ENCODE assay signal across 12 mouse cellular contexts in the genomic region with DNA sequence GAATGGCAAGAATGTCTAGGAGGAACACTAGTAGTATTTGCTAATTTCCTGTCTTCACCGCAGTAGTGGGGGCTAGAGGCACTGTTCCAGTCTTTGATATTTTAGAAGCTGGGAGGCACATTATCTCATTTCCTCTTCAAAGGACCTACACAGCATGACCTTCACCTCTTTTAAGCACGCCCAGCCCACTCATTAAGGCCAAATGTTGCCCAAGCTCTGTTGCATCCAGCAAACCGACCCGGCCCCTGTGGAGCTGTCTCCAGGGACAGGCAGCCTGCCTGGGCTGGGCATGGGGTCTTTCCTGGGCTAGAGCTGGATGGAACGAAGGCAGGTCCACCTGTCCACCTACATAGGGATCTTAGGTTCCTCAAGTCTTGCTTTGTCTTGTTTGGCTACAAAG. TPM values are rescaled to one million over a fixed set of nuclear protein-coding genes. Genes with fewer than 3 reads are reported as not detected.
DNase-seq lines count a peak whose midpoint lies in the region; ATAC-seq and TF ChIP-seq lines count a peak whose summit lies in the region.
"Had no signal": no experiment of that assay in that cellular context is flagged by ENCODE, and none has a peak within 500 bp of the region (broad histone marks: within the 10 kb centered on the region; RNA-seq: fewer than 3 reads in every experiment).

No protein-coding gene starts in this region.

- TF ChIP-seq CTCF in heart, postnatal 0 days (IDR thresholded peaks at IDR 0.05; ENCODE audit: low read depth), result no peak
- TF ChIP-seq CTCF in liver, postnatal 0 days (IDR thresholded peaks at IDR 0.05; ENCODE audit: low read depth), result no peak

- WGBS in heart, postnatal 0 days, result 17% methylated on average over 5 of the region's 5 CpGs
- WGBS in liver, postnatal 0 days (ENCODE audit: insufficient replicate concordance), result 6% methylated on average over 5 of the region's 5 CpGs

- H3K9ac ChIP-seq in heart, postnatal 0 days (replicated peaks; ENCODE audit: low read depth, low read length), result no peak overlapping the region
- no peak overlapping the region for H3K9ac ChIP-seq in liver, postnatal 0 days (replicated peaks)
- H3K9ac ChIP-seq: heart, embryonic 12.5 days had no signal

- H3K9me3 ChIP-seq in heart, postnatal 0 days (replicated peaks; ENCODE audit: control insufficient read depth, low read length), result no peaks in the 10 kb centered on the region
- H3K9me3 ChIP-seq in liver, postnatal 0 days (ENCODE audit: low read length), result no peaks in the 10 kb centered on the region
- H3K9me3 ChIP-seq: G1E; heart, embryonic 12.5 days had no signal

- H3K27ac ChIP-seq in heart, postnatal 0 days (ENCODE audit: low read depth), result peak overlapping the region; percentile 39; the same call in 1 of the 2 replicates
- no peak overlapping the region for H3K27ac ChIP-seq in liver, postnatal 0 days (ENCODE audit: low read depth)
- H3K27ac ChIP-seq: layer of hippocampus, adult 2 months had no signal

- H3K4me2 ChIP-seq in heart, postnatal 0 days (ENCODE audit: low read depth, low read length), result no peak overlapping the region
- H3K4me2 ChIP-seq in liver, postnatal 0 days (ENCODE audit: low read depth, low read length), result no peak overlapping the region
- H3K4me2 ChIP-seq: heart, embryonic 12.5 days had no signal

- peaks cover 24% of the 10 kb centered on the region for H3K4me1 ChIP-seq in heart, postnatal 0 days (ENCODE audit: control insufficient read depth, insufficient read depth)
- peaks cover 8% of the 10 kb centered on the region for H3K4me1 ChIP-seq in liver, postnatal 0 days (ENCODE audit: insufficient read depth)

- TF ChIP-seq EP300 in heart, postnatal 0 days (IDR thresholded peaks at IDR 0.05; ENCODE audit: low read depth), result no peak
- no peak for TF ChIP-seq EP300 in liver, postnatal 0 days (IDR thresholded peaks at IDR 0.05; ENCODE audit: low read depth)

- no peak overlapping the region for H3K4me3 ChIP-seq in heart, postnatal 0 days (ENCODE audit: low read depth, low read length)
- no peak overlapping the region for H3K4me3 ChIP-seq in liver, postnatal 0 days (ENCODE audit: low read depth, low read length)
- H3K4me3 ChIP-seq: heart, embryonic 12.5 days; layer of hippocampus, adult 2 months had no signal

- peak; percentile 50 for DNase-seq in heart, postnatal 0 days (ENCODE audit: low spot score)
- no peak for DNase-seq in heart, adult 8-10 months (ENCODE audit: low spot score)
- peak; percentile 59 for DNase-seq in ES-CJ7 (ENCODE audit: low read depth, low spot score)
- peak; percentile 57 for DNase-seq in embryo, embryonic 10.5 days (ENCODE audit: low spot score)
- DNase-seq in liver, postnatal 0 days, result no peak
- no peak for DNase-seq in spleen, postnatal 10 days (ENCODE audit: low spot score in 2 of 2)
- no peak for DNase-seq in layer of hippocampus, adult 9-11 months
- DNase-seq: lung, postnatal 10 days had no signal

- ATAC-seq in heart, postnatal 0 days (ENCODE audit: insufficient read depth, low read depth), result no peak
- ATAC-seq in liver, postnatal 0 days, result peak; percentile 15; the same call in 1 of the 2 replicates
- no peak for ATAC-seq in inflammation-experienced regulatory T-cells, adult 6 months

- no peaks in the 10 kb centered on the region for H3K27me3 ChIP-seq in heart, postnatal 0 days (ENCODE audit: control insufficient read depth, insufficient read depth, low read length)
- H3K27me3 ChIP-seq in liver, postnatal 0 days (ENCODE audit: insufficient read depth, low read length), result no peaks in the 10 kb centered on the region
- H3K27me3 ChIP-seq: heart, embryonic 12.5 days had no signal

- no peaks in the 10 kb centered on the region for H3K36me3 ChIP-seq in heart, postnatal 0 days (replicated peaks; ENCODE audit: control insufficient read depth, insufficient read depth, low read length)
- 0 out of 2 replicates have a peak, but pooled peaks cover 13% of the 10 kb centered on the region for H3K36me3 ChIP-seq in liver, postnatal 0 days (replicated peaks; ENCODE audit: insufficient read depth, low read length)
- H3K36me3 ChIP-seq: G1E; heart, embryonic 12.5 days had no signal

RNA-seq across cellular contexts. Expression of gene Baiap2l1, which starts 44.6 kb away (rescaled TPM):
- 6.0 and 6.2 TPM in 2 replicates for total RNA-seq in heart, postnatal 0 days (2014; rRNA removed; ENCODE audit: low replicate concordance)
- polyA plus RNA-seq in heart, postnatal 0 days (2015; fragmentation: Nextera tagmentation; extraction: Ambion mirVana), result 10.2 and 11.1 TPM in 2 replicates
- 10 to 100 TPM in 1 of 4 experiments, 1 to 10 TPM in 3; 6.4 to 10.6 (median 8.3) TPM for total RNA-seq in heart, adult 8-10 months (2022)
- polyA plus RNA-seq in liver, postnatal 0 days (2015; fragmentation: Nextera tagmentation; extraction: Ambion mirVana), result 12.3 and 13.3 TPM in 2 replicates
- polyA plus RNA-seq in inflammation-experienced regulatory T-cells, adult 6 months (2017; shearing (Covaris generic)), result 1 to 10 TPM in 1 of 3 experiments, under 1 TPM in 2; 0.43 to 1.2 (median 0.67) TPM
- polyA plus RNA-seq: G1E had no signal

Comparison
In these comparisons a context has a peak if more than half of its experiments do, and no peak if none do; other contexts are left out.
1. DNase-seq: peak in heart, postnatal 0 days (single experiment), ES-CJ7 (single experiment) and embryo, embryonic 10.5 days (single experiment); none in heart, adult 8-10 months (single experiment), liver, postnatal 0 days (single experiment), spleen, postnatal 10 days (0 of 2) and layer of hippocampus, adult 9-11 months (single experiment).